ENCODE assay signal across 11 mouse cellular contexts in genomic region chr12:69211057-69211456, GRCm38 (mm10). TPM values are rescaled to one million over a fixed set of nuclear protein-coding genes. Genes with fewer than 3 reads are reported as not detected.
DNase-seq lines count a peak whose midpoint lies in the region; ATAC-seq and TF ChIP-seq lines count a peak whose summit lies in the region.
"Had no signal": no experiment of that assay in that cellular context is flagged by ENCODE, and none has a peak within 500 bp of the region (broad histone marks: within the 10 kb centered on the region; RNA-seq: fewer than 3 reads in every experiment).

No protein-coding gene starts in this region.

- H3K9me3 ChIP-seq in liver, postnatal 0 days (ENCODE audit: low read length): no peaks in the 10 kb centered on the region
- no peaks in the 10 kb centered on the region for H3K9me3 ChIP-seq in liver, embryonic 12.5 days (replicated peaks)
- H3K9me3 ChIP-seq: liver, embryonic 13.5 days had no signal

- ATAC-seq in liver, postnatal 0 days: no peak
- ATAC-seq in liver, embryonic 12.5 days: no peak
- ATAC-seq in megakaryocyte-erythroid progenitor cell, adult 5-6 weeks (replicated peaks; ENCODE audit: low FRiP score, low TSS enrichment, poor library complexity, severe bottlenecking): no peak

- peak; percentile 52 for TF ChIP-seq CTCF in gastrocnemius, adult 2 months (IDR thresholded peaks at IDR 0.05)
- peak; percentile 52 for TF ChIP-seq CTCF in liver, postnatal 0 days (IDR thresholded peaks at IDR 0.05; ENCODE audit: low read depth)

- WGBS in liver, postnatal 0 days (ENCODE audit: insufficient replicate concordance): 78% methylated on average over 5 of the region's 5 CpGs
- WGBS in liver, embryonic 12.5 days (ENCODE audit: insufficient replicate concordance): 82% methylated on average over 5 of the region's 5 CpGs

- H3K27me3 ChIP-seq in liver, postnatal 0 days (ENCODE audit: insufficient read depth, low read length): no peaks in the 10 kb centered on the region
- no peaks in the 10 kb centered on the region for H3K27me3 ChIP-seq in liver, embryonic 12.5 days (replicated peaks)
- H3K27me3 ChIP-seq: liver, embryonic 13.5 days had no signal

- H3K36me3 ChIP-seq in liver, postnatal 0 days (replicated peaks; ENCODE audit: insufficient read depth, low read length): peaks cover 33% of the 10 kb centered on the region
- peaks cover 98% of the 10 kb centered on the region for H3K36me3 ChIP-seq in liver, embryonic 12.5 days

- no peak for TF ChIP-seq EP300 in liver, postnatal 0 days (IDR thresholded peaks at IDR 0.05; ENCODE audit: low read depth)

- no peak overlapping the region for H3K9ac ChIP-seq in liver, postnatal 0 days (replicated peaks)
- H3K9ac ChIP-seq in liver, embryonic 12.5 days: no peak overlapping the region
- H3K9ac ChIP-seq: liver, embryonic 13.5 days had no signal

- no peak overlapping the region for H3K27ac ChIP-seq in gastrocnemius, adult 2 months
- no peak overlapping the region for H3K27ac ChIP-seq in liver, postnatal 0 days (ENCODE audit: low read depth)
- no peak overlapping the region for H3K27ac ChIP-seq in liver, embryonic 12.5 days
- H3K27ac ChIP-seq: liver, embryonic 13.5 days had no signal

- no peak for DNase-seq in gastrocnemius, adult 2 months
- DNase-seq in gastrocnemius, adult 18-20 months (ENCODE audit: low spot score): no peak
- no peak for DNase-seq in liver, postnatal 0 days
- peak; percentile 16 for DNase-seq in T-cell, adult 2 months (ENCODE audit: low spot score)
- peak; percentile 57 for DNase-seq in naive thymus-derived CD4-positive, alpha-beta T cell, adult 2 months (ENCODE audit: low read depth)
- no peak for DNase-seq in cerebellum, adult 9-10 months
- DNase-seq: cerebellum, adult 8-10 months; kidney, adult 18-20 months; liver, embryonic 13.5 days had no signal

- no peaks in the 10 kb centered on the region for H3K4me1 ChIP-seq in liver, postnatal 0 days (ENCODE audit: insufficient read depth)
- no peaks in the 10 kb centered on the region for H3K4me1 ChIP-seq in liver, embryonic 12.5 days
- H3K4me1 ChIP-seq: liver, embryonic 13.5 days had no signal

- H3K4me3 ChIP-seq in gastrocnemius, adult 2 months: no peak overlapping the region
- no peak overlapping the region for H3K4me3 ChIP-seq in liver, postnatal 0 days (ENCODE audit: low read depth, low read length)
- no peak overlapping the region for H3K4me3 ChIP-seq in liver, embryonic 12.5 days
- H3K4me3 ChIP-seq: liver, embryonic 13.5 days had no signal

- intact Hi-C loops in gastrocnemius, adult 2 months (cut with DNase I): no loop called here

- no peak overlapping the region for H3K4me2 ChIP-seq in liver, postnatal 0 days (ENCODE audit: low read depth, low read length)
- H3K4me2 ChIP-seq in liver, embryonic 12.5 days: no peak overlapping the region
- H3K4me2 ChIP-seq: liver, embryonic 13.5 days had no signal

RNA-seq across cellular contexts. Expression of gene Gm49384, which starts 7.0 kb away (rescaled TPM):
- 1 to 10 TPM; 2.0 to 3.2 TPM for total RNA-seq in gastrocnemius, adult 2 months (2021)
- total RNA-seq in gastrocnemius, adult 18-20 months (2021): 1 to 10 TPM; 1.9 to 2.0 TPM
- 8.3 and 9.5 TPM in 2 replicates for polyA plus RNA-seq in liver, postnatal 0 days (2015; fragmentation: Nextera tagmentation; extraction: Ambion mirVana)
- 28.6 and 29.3 TPM in 2 replicates for polyA plus RNA-seq in liver, embryonic 12.5 days (2016; fragmentation: Nextera tagmentation; extraction: Ambion mirVana)
- total RNA-seq in megakaryocyte-erythroid progenitor cell, adult 5-6 weeks (2014; fragmentation: Nextera tagmentation): 24.6 and 33.2 TPM in 2 replicates
- 18.5 and 30.4 TPM in 2 replicates for total RNA-seq in megakaryocyte-erythroid progenitor cell, adult 5-6 weeks (2017)

RNA-seq across cellular contexts. Expression of gene Dnaaf2, which starts 12.8 kb away (rescaled TPM):
- total RNA-seq in gastrocnemius, adult 2 months (2021): under 1 TPM; 0.38 to 0.64 TPM
- total RNA-seq in gastrocnemius, adult 18-20 months (2021): under 1 TPM; 0.59 to 0.73 TPM
- polyA plus RNA-seq in liver, postnatal 0 days (2015; fragmentation: Nextera tagmentation; extraction: Ambion mirVana): 2.9 and 3.0 TPM in 2 replicates
- polyA plus RNA-seq in liver, embryonic 12.5 days (2016; fragmentation: Nextera tagmentation; extraction: Ambion mirVana): 8.9 and 9.2 TPM in 2 replicates
- total RNA-seq in megakaryocyte-erythroid progenitor cell, adult 5-6 weeks (2014; fragmentation: Nextera tagmentation): 2.4 and 11.9 TPM in 2 replicates
- 6.0 and 10.7 TPM in 2 replicates for total RNA-seq in megakaryocyte-erythroid progenitor cell, adult 5-6 weeks (2017)

RNA-seq across cellular contexts. Expression of gene Gm49383, which starts 14.2 kb away (rescaled TPM):
- 1 to 10 TPM; 3.1 to 3.4 TPM for total RNA-seq in gastrocnemius, adult 2 months (2021)
- 1 to 10 TPM; 1.7 to 3.4 TPM for total RNA-seq in gastrocnemius, adult 18-20 months (2021)
- polyA plus RNA-seq in liver, postnatal 0 days (2015; fragmentation: Nextera tagmentation; extraction: Ambion mirVana): 9.1 and 10.2 TPM in 2 replicates
- polyA plus RNA-seq in liver, embryonic 12.5 days (2016; fragmentation: Nextera tagmentation; extraction: Ambion mirVana): 28.5 and 29.0 TPM in 2 replicates
- 7.8 and 24.2 TPM in 2 replicates for total RNA-seq in megakaryocyte-erythroid progenitor cell, adult 5-6 weeks (2014; fragmentation: Nextera tagmentation)
- 42.3 and 48.1 TPM in 2 replicates for total RNA-seq in megakaryocyte-erythroid progenitor cell, adult 5-6 weeks (2017)

RNA-seq across cellular contexts. Expression of gene Pole2, which starts 16.9 kb away (rescaled TPM):
- under 1 TPM; 0.28 to 0.42 TPM for total RNA-seq in gastrocnemius, adult 2 months (2021)
- under 1 TPM; 0.18 to 0.19 TPM for total RNA-seq in gastrocnemius, adult 18-20 months (2021)
- 8.0 and 9.3 TPM in 2 replicates for polyA plus RNA-seq in liver, postnatal 0 days (2015; fragmentation: Nextera tagmentation; extraction: Ambion mirVana)
- 31.1 and 31.5 TPM in 2 replicates for polyA plus RNA-seq in liver, embryonic 12.5 days (2016; fragmentation: Nextera tagmentation; extraction: Ambion mirVana)
- 67.3 and 69.2 TPM in 2 replicates for total RNA-seq in megakaryocyte-erythroid progenitor cell, adult 5-6 weeks (2014; fragmentation: Nextera tagmentation)
- 39.8 and 44.5 TPM in 2 replicates for total RNA-seq in megakaryocyte-erythroid progenitor cell, adult 5-6 weeks (2017)

RNA-seq across cellular contexts. Expression of gene Mgat2, which starts 27.1 kb away (rescaled TPM):
- 1 to 10 TPM; 6.0 to 7.3 TPM for total RNA-seq in gastrocnemius, adult 2 months (2021)
- total RNA-seq in gastrocnemius, adult 18-20 months (2021): 1 to 10 TPM; 5.6 to 7.2 TPM
- polyA plus RNA-seq in liver, postnatal 0 days (2015; fragmentation: Nextera tagmentation; extraction: Ambion mirVana): 23.1 and 25.0 TPM in 2 replicates
- polyA plus RNA-seq in liver, embryonic 12.5 days (2016; fragmentation: Nextera tagmentation; extraction: Ambion mirVana): 48.4 and 51.0 TPM in 2 replicates
- 30.1 and 32.4 TPM in 2 replicates for total RNA-seq in megakaryocyte-erythroid progenitor cell, adult 5-6 weeks (2014; fragmentation: Nextera tagmentation)
- total RNA-seq in megakaryocyte-erythroid progenitor cell, adult 5-6 weeks (2017): 69.0 and 75.7 TPM in 2 replicates

Comparison
In these comparisons a context has a peak if more than half of its experiments do, and no peak if none do; other contexts are left out.
1. DNase-seq: peak in T-cell, adult 2 months (single experiment) and naive thymus-derived CD4-positive, alpha-beta T cell, adult 2 months (single experiment); none in gastrocnemius, adult 2 months (single experiment), gastrocnemius, adult 18-20 months (single experiment), liver, postnatal 0 days (single experiment) and cerebellum, adult 9-10 months (single experiment).
2. RNA of gene Gm49384, which starts 7.0 kb away (total RNA-seq): 18.5 to 33.2 TPM in megakaryocyte-erythroid progenitor cell, adult 5-6 weeks; 2.0 to 3.2 TPM in gastrocnemius, adult 2 months and 1.9 to 2.0 TPM in gastrocnemius, adult 18-20 months; every median in the first group is over 4 times any median in the second.